Mouse (Mus musculus) effector memory CD4-positive, alpha-beta T cell, adult 5 months (primary cell): Measurements from ENCODE around the gene Hmcn1. TPM values are rescaled to one million over a fixed set of nuclear protein-coding genes. Genes with fewer than 3 reads are reported as not detected.

Experiments used
- polyA plus RNA-seq: library from polyadenylated mRNA; unstranded; fragments of 100-300 nt; shearing (Covaris generic); gene quantifications from one replicate; pipeline ENCODE4 v1.2.1, GENCODE M21; 2017

Gene Hmcn1
- polyA plus RNA-seq: 0.35 TPM

DNA sequence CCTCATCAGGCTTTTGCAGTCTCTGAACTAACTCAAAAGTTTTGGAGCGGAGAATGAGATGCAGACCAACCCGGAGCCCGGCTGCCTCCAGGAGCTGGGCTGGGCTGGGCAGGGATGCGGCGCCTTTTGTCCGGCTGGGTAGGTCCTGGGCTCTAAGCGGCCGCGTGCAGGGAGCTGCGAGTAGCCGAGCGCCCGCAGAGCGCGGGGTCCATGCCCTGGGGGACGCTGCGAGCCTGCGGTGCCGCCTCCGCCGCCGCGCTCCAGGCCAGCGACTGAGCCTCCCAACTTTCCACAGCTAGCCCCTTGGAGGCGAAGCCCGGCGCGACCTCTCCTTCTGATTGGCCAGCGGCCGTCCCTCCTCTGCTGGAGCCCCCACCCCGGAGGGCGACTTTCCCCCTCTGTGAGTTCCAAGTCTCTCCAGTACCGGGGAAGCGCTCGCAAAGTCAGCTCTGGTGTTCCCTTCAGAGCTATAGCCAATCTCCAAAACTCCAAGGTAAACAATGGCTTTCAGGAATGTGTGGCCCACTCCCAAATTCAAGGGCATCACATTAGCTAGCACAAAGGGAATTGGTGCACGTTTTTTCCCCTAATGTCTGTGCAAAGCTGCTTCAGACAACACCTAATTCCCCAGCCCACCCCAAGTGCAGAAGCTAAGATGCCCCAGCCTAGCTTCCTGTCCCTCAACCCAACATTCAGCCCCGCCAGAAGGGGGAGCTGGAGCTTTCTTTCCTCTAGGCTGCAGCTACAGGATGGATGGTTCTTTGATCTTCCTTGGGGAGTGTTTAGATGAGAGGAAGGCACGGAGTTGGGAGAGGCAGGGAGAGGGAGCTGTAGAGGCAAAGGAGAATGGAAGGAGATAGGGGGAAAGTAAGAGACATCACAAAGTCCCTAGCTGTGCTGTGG is at the start of gene Hmcn1:
TSS of gene Hmcn1 (minus strand) at position 274 of the 903 bp plus-strand sequence.

Other genes with a start within 250 kb of the Hmcn1 start
- not detected for gene Gm47985, start 189.1 kb upstream of the Hmcn1 start, polyA plus RNA-seq
- gene Gm8947, start 198.9 kb upstream of the Hmcn1 start, polyA plus RNA-seq: not detected
- not detected for gene Gm47995, start 205.0 kb upstream of the Hmcn1 start, polyA plus RNA-seq
- gene 3110040M04Rik, start 210.7 kb upstream of the Hmcn1 start, polyA plus RNA-seq: not detected
- gene Gm47996, start 216.7 kb upstream of the Hmcn1 start, polyA plus RNA-seq: not detected